Mouse (Mus musculus) bone marrow macrophage, adult 2 months (primary cell): ENCODE results near the gene Faf1. TPM values are rescaled to one million over a fixed set of nuclear protein-coding genes. Genes with fewer than 3 reads are reported as not detected.

Experiments used
- H3K27ac ChIP-seq: 2 replicates; pipeline ENCODE4 v1.5.1; 2012; ENCODE audit warnings: low read depth, low read length; ENCODE audit not compliant: insufficient read depth
- H3K4me1 ChIP-seq: 2 replicates; pipeline ENCODE4 v1.6.1; 2012; ENCODE audit warnings: low read length; ENCODE audit not compliant: control insufficient read depth, insufficient read depth
- H3K4me3 ChIP-seq: 2 replicates; pipeline ENCODE4 v1.5.1; 2012; ENCODE audit warnings: mild to moderate bottlenecking, low read length, moderate library complexity; ENCODE audit not compliant: insufficient read depth
- CTCF ChIP-seq: IDR thresholded peaks from 2 replicates; pipeline ENCODE4 v1.5.1; 2012; ENCODE audit warnings: low read depth, mild to moderate bottlenecking, low read length, moderate library complexity
- POLR2A ChIP-seq: IDR thresholded peaks from 2 replicates; pipeline ENCODE4 v1.6.1; 2012; ENCODE audit warnings: mild to moderate bottlenecking, low read depth, low read length, borderline replicate concordance
- polyA plus RNA-seq: library from polyadenylated mRNA; stranded (reverse); fragments of >200 nt; gene quantifications from 2 replicates; pipeline ENCODE4 v1.2.4, GENCODE M21; 2012; ENCODE audit not compliant: missing spikeins, insufficient read depth, insufficient read length

Gene Faf1
- polyA plus RNA-seq, 1 experiment = 22.3 TPM

DNA sequence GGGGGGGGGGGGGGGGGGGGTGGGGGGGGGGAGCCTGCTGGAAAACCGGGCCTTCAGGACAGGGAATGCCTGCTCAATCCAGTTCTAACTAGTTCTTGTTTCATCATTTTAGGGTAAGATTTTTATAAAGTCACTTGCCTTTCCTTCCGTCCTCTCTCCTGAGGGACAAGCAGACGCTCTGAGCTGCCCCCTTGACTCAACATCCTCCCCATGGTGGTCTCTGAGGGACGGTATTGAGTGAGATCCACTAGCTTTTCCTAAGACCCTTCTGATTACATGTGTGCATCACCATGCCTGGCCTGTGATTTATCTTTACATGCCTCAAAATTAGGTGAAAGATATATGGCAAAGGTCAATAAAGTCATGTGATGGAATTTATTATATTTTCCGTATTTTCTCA lies 312.0 kb downstream of the Faf1 start:
- H3K4me3 ChIP-seq = no peak overlapping the region
- TF ChIP-seq CTCF = no peak
- TF ChIP-seq POLR2A = no peak
- no peak overlapping the region for H3K27ac ChIP-seq
- H3K4me1 ChIP-seq = peaks cover 14% of the 10 kb centered on the region

DNA sequence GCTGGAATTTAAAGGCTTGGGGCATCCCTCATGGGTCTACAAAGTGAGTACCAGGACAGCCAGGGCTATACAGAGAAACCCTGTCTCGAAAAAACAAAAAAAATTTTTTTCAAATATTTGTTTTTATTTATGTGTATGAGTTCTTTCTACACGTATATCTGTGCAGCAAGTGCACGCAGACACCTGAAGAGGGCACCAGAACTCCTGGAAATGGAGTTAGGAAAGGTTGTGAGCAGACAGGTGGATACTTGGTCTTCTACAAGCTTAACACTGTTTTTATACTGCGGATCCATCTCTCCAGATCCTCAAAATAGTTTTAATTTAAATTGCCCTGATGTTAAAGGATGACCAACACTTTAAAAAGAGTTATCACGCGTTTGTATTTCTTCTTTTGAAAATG lies 312.8 kb downstream of the Faf1 start:
- TF ChIP-seq CTCF (no peak), POLR2A (no peak)
- no peak overlapping the region for H3K4me3 ChIP-seq
- peaks cover 14% of the 10 kb centered on the region for H3K4me1 ChIP-seq
- no peak overlapping the region for H3K27ac ChIP-seq

DNA sequence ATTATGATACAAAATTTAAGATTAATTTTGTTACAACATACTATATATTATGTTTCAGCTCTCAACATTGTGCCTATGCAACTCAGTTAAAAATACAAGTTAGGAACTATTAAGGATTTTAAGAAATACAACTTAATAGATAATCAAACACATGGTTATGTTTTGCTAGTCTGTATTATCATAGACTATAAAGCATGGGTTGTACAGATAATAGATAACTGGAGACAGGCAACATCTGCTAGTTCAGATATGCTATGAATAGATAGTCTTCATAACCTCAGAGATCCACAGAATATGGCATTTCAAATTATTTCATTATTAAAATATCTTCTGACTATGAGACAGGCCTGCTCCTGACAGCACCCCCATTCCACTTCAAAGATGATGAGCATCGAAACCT lies 329.7 kb downstream of the Faf1 start:
- TF ChIP-seq CTCF (no peak), POLR2A (no peak)
- Histone ChIP-seq H3K4me3 (no peak overlapping the region), H3K4me1 (no peaks in the 10 kb centered on the region), H3K27ac (no peak overlapping the region)

Other genes starting within 250 kb of the Faf1 start
- 47.8 and 54.0 TPM in 2 replicates for gene Rnf11, start 191.9 kb upstream of the Faf1 start, polyA plus RNA-seq
- not detected in 2 replicates for gene 4930522H14Rik, start 145.3 kb upstream of the Faf1 start, polyA plus RNA-seq
- 63.5 and 73.9 TPM in 2 replicates for gene Cdkn2c, start 9.4 kb upstream of the Faf1 start, polyA plus RNA-seq